Mouse (Mus musculus) midbrain, postnatal 0 days (tissue): ENCODE measurements around the gene Slc15a1. TPM values are rescaled to one million over a fixed set of nuclear protein-coding genes. Genes with fewer than 3 reads are reported as not detected.

Experiments used
- ATAC-seq: fragments of 200-750 bp; cut with Nextera tagmentation; 2 replicates; pipeline ENCODE4 v1.8.0; 2017; ENCODE audit warnings: moderate number of reproducible peaks, mild to moderate bottlenecking, moderate TSS enrichment, moderate library complexity; ENCODE audit not compliant: low FRiP score
- DNase-seq: peaks from one replicate; pipeline ENCODE4 v3.0.0-alpha.2; 2015; ENCODE audit warnings: low spot score
- H3K27ac ChIP-seq: fragments of 300-500 bp; sonication (generic); 2 replicates; pipeline ENCODE4 v1.5.1; 2014; ENCODE audit warnings: low read depth, mild to moderate bottlenecking, low read length, mixed read lengths
- H3K27me3 ChIP-seq: fragments of 300-500 bp; sonication (generic); 2 replicates; pipeline ENCODE4 v1.6.1; 2014; ENCODE audit warnings: low read length, control low read depth, mixed read lengths; ENCODE audit not compliant: insufficient read depth
- H3K36me3 ChIP-seq: fragments of 300-500 bp; sonication (generic); 2 replicates; pipeline ENCODE4 v1.6.1; 2014; ENCODE audit warnings: low read length, control low read depth, mixed read lengths; ENCODE audit not compliant: insufficient read depth
- H3K4me1 ChIP-seq: fragments of 300-500 bp; sonication (generic); 2 replicates; pipeline ENCODE4 v1.6.1; 2014; ENCODE audit warnings: mild to moderate bottlenecking, control low read depth, antibody characterized with exemption, low read length, mixed read lengths; ENCODE audit not compliant: insufficient read depth
- H3K4me2 ChIP-seq: fragments of 300-500 bp; sonication (generic); 2 replicates; pipeline ENCODE4 v1.6.1; 2014; ENCODE audit warnings: low read depth, mild to moderate bottlenecking, low read length, mixed read lengths; ENCODE audit not compliant: poor library complexity, severe bottlenecking
- H3K4me3 ChIP-seq: fragments of 300-500 bp; sonication (generic); 2 replicates; pipeline ENCODE4 v1.5.1; 2014; ENCODE audit warnings: low read depth, mild to moderate bottlenecking, low read length, moderate library complexity
- H3K9ac ChIP-seq: fragments of 300-500 bp; sonication (generic); replicated peaks from 2 replicates; pipeline ENCODE4 v1.6.1; 2014; ENCODE audit warnings: mild to moderate bottlenecking, low read length, moderate library complexity, mixed read lengths; ENCODE audit not compliant: poor library complexity, severe bottlenecking
- H3K9me3 ChIP-seq: fragments of 300-500 bp; sonication (generic); 2 replicates; pipeline ENCODE4 v1.6.1; 2016; ENCODE audit warnings: low read length, control low read depth
- CTCF ChIP-seq: IDR thresholded peaks from 2 replicates; pipeline ENCODE4 v1.5.1; 2016; ENCODE audit warnings: antibody characterized with exemption, mild to moderate bottlenecking
- WGBS: fragments of 180-500 bp; shearing (Covaris S2); extraction: QIAGEN DNeasy Blood & Tissue Kit; methylation state at CpG from one replicate; pipeline ENCODE4 v1.1.7; 2014; 5-methylcytosine and 5-hydroxymethylcytosine counted together
- polyA plus RNA-seq: library from polyadenylated mRNA; unstranded; fragments of >200 nt; fragmentation: Nextera tagmentation; extraction: Ambion mirVana; gene quantifications from 2 replicates; pipeline ENCODE4 v1.2.1, GENCODE M21; 2015
- total RNA-seq: library from RNA; depleted of rRNA; stranded (reverse); fragments of >200 nt; gene quantifications from 2 replicates; pipeline ENCODE4 v1.2.3, GENCODE M21; 2014

Slc15a1 gene
- total and polyA plus RNA-seq, 2 experiments from 2014 or later, result 0.05 to 0.06 TPM

GRCm38 (mm10) chr14:121455527-121455926, 49.5 kb downstream of the Slc15a1 start:
- H3K4me1 ChIP-seq, result no peaks in the 10 kb centered on the region
- no peak for ATAC-seq
- 7% methylated on average over 6 of the region's 6 CpGs for WGBS
- no peaks in the 10 kb centered on the region for H3K27me3 ChIP-seq
- H3K9ac ChIP-seq, result no peak overlapping the region
- H3K9me3 ChIP-seq, result no peaks in the 10 kb centered on the region
- H3K27ac ChIP-seq, result no peak overlapping the region
- no peak overlapping the region for H3K4me2 ChIP-seq
- TF ChIP-seq CTCF, result peak; percentile 91
- no peaks in the 10 kb centered on the region for H3K36me3 ChIP-seq
- DNase-seq, result peak; percentile 53
- H3K4me3 ChIP-seq, result no peak overlapping the region

GRCm38 (mm10) chr14:121453130-121453529, 51.9 kb downstream of the Slc15a1 start:
- no peak for TF ChIP-seq CTCF
- Histone ChIP-seq H3K4me2 (no peak overlapping the region), H3K27ac (no peak overlapping the region), H3K4me3 (no peak overlapping the region), H3K4me1 (no peaks in the 10 kb centered on the region), H3K9ac (no peak overlapping the region), H3K27me3 (no peaks in the 10 kb centered on the region), H3K36me3 (no peaks in the 10 kb centered on the region), H3K9me3 (no peaks in the 10 kb centered on the region)
- ATAC-seq (no peak), DNase-seq (no peak)
- WGBS, result 88% methylated on average over 3 of the region's 3 CpGs

GRCm38 (mm10) chr14:121452227-121452626, 52.8 kb downstream of the Slc15a1 start:
- ATAC-seq (no peak), DNase-seq (no peak)
- WGBS, result 87% methylated on average over 6 of the region's 6 CpGs
- no peaks in the 10 kb centered on the region for H3K9me3 ChIP-seq
- H3K36me3 ChIP-seq, result no peaks in the 10 kb centered on the region
- H3K4me1 ChIP-seq, result no peaks in the 10 kb centered on the region
- no peak overlapping the region for H3K4me3 ChIP-seq
- no peak overlapping the region for H3K9ac ChIP-seq
- no peaks in the 10 kb centered on the region for H3K27me3 ChIP-seq
- no peak for TF ChIP-seq CTCF
- H3K27ac ChIP-seq, result no peak overlapping the region
- H3K4me2 ChIP-seq, result no peak overlapping the region

GRCm38 (mm10) chr14:121451424-121452029, 53.5 kb downstream of the Slc15a1 start:
- no peaks in the 10 kb centered on the region for H3K36me3 ChIP-seq
- H3K4me1 ChIP-seq, result no peaks in the 10 kb centered on the region
- H3K4me2 ChIP-seq, result no peak overlapping the region
- TF ChIP-seq CTCF, result no peak
- H3K4me3 ChIP-seq, result no peak overlapping the region
- no peaks in the 10 kb centered on the region for H3K27me3 ChIP-seq
- DNase-seq (no peak), ATAC-seq (no peak)
- 71% methylated on average over 7 of the region's 7 CpGs for WGBS
- H3K9ac ChIP-seq, result no peak overlapping the region
- H3K27ac ChIP-seq, result no peak overlapping the region
- H3K9me3 ChIP-seq, result no peaks in the 10 kb centered on the region

- H3K4me3 ChIP-seq, result no peak overlapping the region
- H3K4me1 ChIP-seq, result no peaks in the 10 kb centered on the region
- WGBS, result 22% methylated on average over 18 of the region's 18 CpGs
- H3K9me3 ChIP-seq, result no peaks in the 10 kb centered on the region
- no peak overlapping the region for H3K27ac ChIP-seq
- peak; percentile 75 for DNase-seq
- peak; percentile 88 for TF ChIP-seq CTCF
- H3K27me3 ChIP-seq, result no peaks in the 10 kb centered on the region
- no peaks in the 10 kb centered on the region for H3K36me3 ChIP-seq
- no peak overlapping the region for H3K9ac ChIP-seq
- peak; percentile 41; the same call in 1 of the 2 replicates for ATAC-seq
- H3K4me2 ChIP-seq, result peak overlapping the region; percentile 23
These were observed 54.3 kb downstream of the Slc15a1 start for GRCm38 (mm10) chr14:121450504-121451423.

GRCm38 (mm10) chr14:121446951-121447350, 58.1 kb downstream of the Slc15a1 start:
- peak; percentile 70; the same call in 1 of the 2 replicates for ATAC-seq
- H3K27me3 ChIP-seq, result no peaks in the 10 kb centered on the region
- 20% methylated on average over 9 of the region's 9 CpGs for WGBS
- H3K9me3 ChIP-seq, result no peaks in the 10 kb centered on the region
- no peak for TF ChIP-seq CTCF
- H3K4me3 ChIP-seq, result no peak overlapping the region
- H3K27ac ChIP-seq, result no peak overlapping the region
- DNase-seq, result peak; percentile 34
- H3K9ac ChIP-seq, result no peak overlapping the region
- no peaks in the 10 kb centered on the region for H3K4me1 ChIP-seq
- H3K4me2 ChIP-seq, result peak overlapping the region; percentile 28; the same call in 1 of the 2 replicates
- no peaks in the 10 kb centered on the region for H3K36me3 ChIP-seq
